Mouse (Mus musculus): ENCODE results near the gene Serinc4. TPM values are rescaled to one million over a fixed set of nuclear protein-coding genes. Genes with fewer than 3 reads are reported as not detected.

Serinc4 gene
- 0.60 and 0.72 TPM in 2 replicates for polyA plus RNA-seq (2012; rRNA removed; ENCODE audit: low replicate concordance)

GRCm38 (mm10) chr2:121456692-121457642, at the start of gene Serinc4:
Gene Serinc4, minus strand, starts transcription at chr2:121456781.

GRCm38 (mm10) chr2:121473301-121474179, 17.0 kb upstream of the Serinc4 start, which contains the start of gene Mfap1b:
Gene Mfap1b, minus strand, starts transcription at chr2:121474067.

DNA sequence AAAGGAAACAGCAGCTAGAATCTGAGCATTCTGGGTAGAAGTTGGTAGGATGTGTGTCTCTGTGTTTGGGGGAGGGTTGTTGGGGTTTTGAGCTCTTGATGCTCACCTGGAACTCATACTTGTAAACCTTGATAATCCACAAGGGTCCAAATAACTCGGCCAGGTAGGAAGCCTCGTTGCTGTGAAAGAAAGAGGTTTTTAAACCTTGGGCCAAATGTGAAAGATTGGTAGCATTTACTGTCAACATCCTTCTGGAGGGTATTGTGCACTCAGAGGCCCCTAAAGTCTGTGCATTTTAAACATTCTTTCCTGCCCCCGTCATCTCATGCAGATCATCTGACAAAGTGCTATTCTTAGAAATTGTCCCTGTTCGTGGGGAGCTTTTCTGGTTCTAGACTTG, 3.6 kb downstream of the Serinc4 start, which contains the start of gene Hypk:
TSS of gene Hypk (plus strand) at position 301 of the 400 bp plus-strand sequence.

GRCm38 (mm10) chr2:121448739-121449535, 7.6 kb downstream of the Serinc4 start, which contains the start of gene Serf2:
Gene Serf2, plus strand, starts transcription at chr2:121449195.

DNA sequence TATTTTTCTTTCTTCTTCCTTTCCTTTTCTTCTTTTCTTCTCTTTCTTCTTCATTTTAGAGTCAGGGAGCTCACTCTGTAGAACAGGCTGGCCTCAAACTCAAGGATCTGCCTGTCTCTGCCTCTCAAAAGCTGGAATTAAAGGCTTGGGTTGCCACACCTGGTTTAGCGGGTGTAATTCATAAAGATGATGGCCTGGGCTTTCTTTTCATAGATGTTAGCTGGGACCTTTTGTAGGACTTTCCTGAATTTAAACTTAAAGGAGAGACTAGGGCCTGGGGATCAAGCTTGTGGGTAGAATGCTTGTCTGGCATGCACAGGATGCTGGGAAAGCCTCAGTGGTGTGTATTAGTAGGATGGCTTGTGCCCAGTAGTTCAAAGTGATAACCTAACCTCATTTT, 12.4 kb downstream of the Serinc4 start, which contains the start of gene Ell3:
TSS of gene Ell3 (minus strand) at position 101 of the 400 bp plus-strand sequence.

DNA sequence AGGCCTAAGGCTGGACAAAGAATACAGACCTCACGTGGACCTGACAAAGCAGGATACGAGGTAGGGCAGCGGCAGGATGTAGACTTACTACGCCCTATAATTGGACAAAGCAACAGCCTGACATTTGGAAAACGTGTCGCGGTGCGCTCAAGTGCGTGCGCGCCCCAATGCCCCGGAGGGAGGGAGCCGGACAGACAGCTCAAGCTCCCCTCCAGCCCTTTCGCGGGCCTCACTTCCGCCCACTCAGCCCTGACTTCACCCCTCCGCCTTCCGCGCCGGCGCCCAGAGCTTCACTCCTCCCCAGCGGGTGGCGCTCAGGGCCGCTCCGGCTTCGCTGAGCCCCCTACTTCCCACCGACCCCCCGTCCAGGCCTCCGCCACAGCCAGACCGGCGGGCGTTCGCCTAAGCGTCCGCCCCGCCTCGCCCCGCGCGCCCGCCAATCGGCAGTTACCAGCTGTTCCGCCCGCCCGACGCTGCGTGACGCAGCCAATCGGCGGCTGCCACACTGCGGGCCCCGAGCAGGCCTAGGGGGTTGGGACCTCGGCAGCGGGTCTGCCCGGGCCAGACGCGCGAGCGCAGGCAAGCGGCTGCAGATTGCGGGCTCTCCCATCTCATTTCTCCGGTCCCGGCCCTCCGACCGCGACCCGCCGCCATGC, 43.1 kb downstream of the Serinc4 start, which contains the start of the genes Pdia3 and Catsper2:
TSS of gene Pdia3 (plus strand) at position 389 of the 656 bp plus-strand sequence.
TSS of gene Catsper2 (minus strand) at position 406 of the 656 bp plus-strand sequence.

Other genes with a start within 250 kb of the Serinc4 start
- 21.3 and 28.9 TPM in 2 replicates for gene Trp53bp1, start 185.4 kb downstream of the Serinc4 start, polyA plus RNA-seq (2012; rRNA removed; ENCODE audit: low replicate concordance)
- 3.4 and 5.7 TPM in 2 replicates for gene Map1a, start 167.2 kb downstream of the Serinc4 start, polyA plus RNA-seq (2012; rRNA removed; ENCODE audit: low replicate concordance)
- gene Ppip5k1, start 101.4 kb downstream of the Serinc4 start, polyA plus RNA-seq (2012; rRNA removed; ENCODE audit: low replicate concordance) = 60.3 and 74.7 TPM in 2 replicates
- gene Ckmt1, start 99.1 kb downstream of the Serinc4 start, polyA plus RNA-seq (2012; rRNA removed; ENCODE audit: low replicate concordance) = 11.3 and 12.9 TPM in 2 replicates
- 0.13 and 0.17 TPM in 2 replicates for gene Strc, start 69.6 kb downstream of the Serinc4 start, polyA plus RNA-seq (2012; rRNA removed; ENCODE audit: low replicate concordance)
- 268 and 1,023 TPM in 2 replicates for gene Pdia3, start 43.0 kb downstream of the Serinc4 start, polyA plus RNA-seq (2012; rRNA removed; ENCODE audit: low replicate concordance)
- 1.0 and 4.7 TPM in 2 replicates for gene Catsper2, start 43.0 kb downstream of the Serinc4 start, polyA plus RNA-seq (2012; rRNA removed; ENCODE audit: low replicate concordance)
- gene Ell3, start 12.5 kb downstream of the Serinc4 start, polyA plus RNA-seq (2012; rRNA removed; ENCODE audit: low replicate concordance) = 4.2 and 4.7 TPM in 2 replicates
- gene Serf2, start 7.6 kb downstream of the Serinc4 start, polyA plus RNA-seq (2012; rRNA removed; ENCODE audit: low replicate concordance) = 286 and 288 TPM in 2 replicates
- gene Hypk, start 3.5 kb downstream of the Serinc4 start, polyA plus RNA-seq (2012; rRNA removed; ENCODE audit: low replicate concordance) = 4.0 and 4.7 TPM in 2 replicates
- 2.2 and 2.9 TPM in 2 replicates for gene Mfap1b, start 17.3 kb upstream of the Serinc4 start, polyA plus RNA-seq (2012; rRNA removed; ENCODE audit: low replicate concordance)
- gene Mfap1a, start 49.9 kb upstream of the Serinc4 start, polyA plus RNA-seq (2012; rRNA removed; ENCODE audit: low replicate concordance) = 1.6 and 4.6 TPM in 2 replicates
- gene Wdr76, start 49.9 kb upstream of the Serinc4 start, polyA plus RNA-seq (2012; rRNA removed; ENCODE audit: low replicate concordance) = 2.2 and 4.3 TPM in 2 replicates

Measured in mammary gland, adult 2 months (tissue).